Mouse (Mus musculus) lung, postnatal 14 days (tissue): ENCODE results near the gene Grwd1.

ENCODE experiments used
- DNase-seq: peaks from one replicate; pipeline ENCODE4 v3.0.0; 2021

Gene Grwd1

DNA sequence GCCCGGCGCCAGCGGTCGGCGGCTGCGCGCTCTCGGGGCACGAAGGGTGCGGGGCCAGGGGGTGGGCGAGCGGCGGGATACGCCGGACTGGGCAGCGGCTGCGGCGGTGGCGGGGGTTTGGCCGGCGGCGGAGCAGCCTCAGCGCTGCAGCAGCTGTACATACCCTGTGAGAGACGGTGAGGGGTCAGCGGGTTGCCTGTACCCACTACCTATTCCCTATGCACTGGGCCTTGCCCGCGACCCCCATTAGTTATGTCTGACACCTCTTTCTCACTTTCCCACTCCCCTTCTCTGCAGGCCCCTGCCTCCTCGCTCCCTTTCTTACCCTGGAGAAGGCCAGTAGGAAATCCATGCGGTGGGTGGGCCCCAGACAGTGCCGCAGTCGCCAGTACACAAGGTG, 3.2 kb upstream of the Grwd1 start:
- DNase-seq, result no peak

DNA sequence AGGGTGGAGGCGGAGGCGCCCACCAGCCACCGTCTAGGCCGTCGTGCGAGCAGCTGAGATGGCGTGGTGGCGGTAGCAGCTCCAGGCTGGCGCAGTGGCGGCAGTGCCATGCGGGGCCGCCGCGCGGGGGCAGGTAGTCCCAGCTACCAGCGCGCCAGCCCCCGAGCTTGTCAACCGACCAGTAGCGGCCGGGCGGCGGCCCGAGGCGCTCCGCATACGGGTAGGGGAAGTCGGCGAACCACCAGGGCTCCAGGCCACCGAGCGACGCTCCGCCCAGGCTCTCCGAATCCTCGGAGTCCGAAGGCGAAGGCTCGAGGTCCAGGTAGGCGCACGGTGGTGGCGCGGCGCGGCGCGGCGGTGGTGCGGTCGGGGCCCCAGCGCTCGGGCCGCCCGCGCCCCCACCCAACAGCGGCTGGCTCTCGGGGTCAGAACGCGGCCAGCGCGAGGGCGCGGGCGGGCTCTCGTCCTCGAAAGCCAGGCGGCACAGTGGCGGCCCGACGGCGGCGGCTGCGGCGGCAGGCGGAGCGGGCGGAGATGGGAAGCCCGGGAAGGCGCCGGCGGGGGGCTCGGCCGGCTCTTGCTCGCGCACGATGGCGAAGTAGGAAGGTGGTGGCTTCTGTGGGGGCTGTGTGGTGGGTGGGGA, 2.5 kb upstream of the Grwd1 start:
- no peak for DNase-seq

DNA sequence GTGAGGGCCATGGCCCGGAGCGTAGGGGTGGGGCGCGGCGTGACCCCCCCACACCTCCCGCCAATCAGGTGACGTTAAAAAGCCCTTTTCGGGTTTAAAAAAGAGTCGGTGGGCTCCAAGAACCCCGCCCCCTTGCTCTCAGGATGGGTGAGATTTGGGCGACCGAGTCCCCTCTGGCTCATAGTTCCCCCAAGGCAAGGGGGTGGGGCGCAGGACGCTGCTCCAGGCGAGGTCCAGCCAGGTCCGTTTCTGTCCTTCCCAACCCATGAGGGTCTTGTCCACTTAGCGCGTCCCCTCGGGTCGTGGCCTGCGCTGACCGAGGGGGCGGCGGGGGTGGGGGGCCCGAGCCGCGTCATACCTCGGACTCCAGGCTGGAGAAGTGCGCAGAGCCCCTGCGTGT, 1.7 kb upstream of the Grwd1 start:
- no peak for DNase-seq

DNA sequence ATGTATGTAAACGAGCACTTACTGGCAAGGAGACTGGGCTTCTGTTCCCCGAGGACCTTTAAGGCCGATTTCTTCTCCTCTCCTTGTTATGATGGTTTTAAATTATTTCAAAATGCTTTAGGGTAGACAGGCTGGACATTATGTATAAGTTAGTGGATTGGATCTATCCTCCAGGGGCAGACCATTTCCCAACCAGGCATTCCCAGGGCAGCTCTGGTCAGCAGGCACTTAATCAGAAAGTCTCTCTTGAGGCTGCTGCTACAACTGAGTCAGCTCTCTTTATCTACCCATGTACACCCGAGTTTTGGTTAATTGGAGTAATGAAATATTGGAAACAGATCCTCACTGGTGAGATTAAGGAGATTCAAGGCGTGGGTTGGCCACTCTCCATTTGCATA, 383 bp upstream of the Grwd1 start:
- DNase-seq, result no peak

DNA sequence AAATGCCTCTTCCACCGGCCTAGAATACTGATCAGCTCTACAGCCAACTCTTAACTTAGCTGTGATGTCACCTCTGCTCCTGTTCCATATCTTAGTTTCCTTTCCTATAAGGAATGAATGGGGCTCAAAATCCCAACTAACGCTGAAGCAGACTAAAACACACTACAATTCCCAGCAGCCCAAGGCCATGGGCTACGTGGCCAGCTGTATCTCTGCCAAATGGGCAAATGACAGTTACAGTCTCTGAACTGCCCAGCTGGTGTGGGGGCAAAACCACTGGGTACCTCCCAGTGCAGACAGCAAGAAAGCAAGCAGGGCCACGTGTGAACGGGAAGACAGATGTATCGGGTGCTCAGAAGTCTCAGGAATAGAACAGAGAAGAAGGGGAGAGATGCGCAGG, 4.1 kb downstream of the Grwd1 start:
- no peak for DNase-seq

DNA sequence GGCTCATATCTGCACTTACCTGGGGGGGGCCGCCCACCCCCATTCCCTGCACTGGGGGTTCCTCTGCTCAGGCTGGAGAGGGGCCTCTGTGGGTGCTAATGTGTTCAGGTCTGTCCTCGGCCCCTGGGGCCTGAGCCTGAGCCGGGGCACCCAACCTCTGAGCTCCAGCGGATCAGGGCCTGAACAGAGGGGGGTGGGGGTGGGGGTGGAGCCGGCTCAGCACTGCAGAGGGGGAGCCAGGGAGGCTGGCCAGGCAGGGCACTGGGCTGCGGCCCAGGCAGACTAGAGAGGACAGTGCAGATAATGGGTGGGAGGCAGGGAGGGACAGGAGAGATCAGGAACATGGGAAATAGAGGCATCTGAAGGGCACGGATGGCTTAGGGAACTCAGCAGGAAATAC, 6.1 kb downstream of the Grwd1 start, which contains the start of gene Kcnj14:
TSS of gene Kcnj14 (minus strand) at position 185 of the 400 bp plus-strand sequence.
- DNase-seq, result no peak

DNA sequence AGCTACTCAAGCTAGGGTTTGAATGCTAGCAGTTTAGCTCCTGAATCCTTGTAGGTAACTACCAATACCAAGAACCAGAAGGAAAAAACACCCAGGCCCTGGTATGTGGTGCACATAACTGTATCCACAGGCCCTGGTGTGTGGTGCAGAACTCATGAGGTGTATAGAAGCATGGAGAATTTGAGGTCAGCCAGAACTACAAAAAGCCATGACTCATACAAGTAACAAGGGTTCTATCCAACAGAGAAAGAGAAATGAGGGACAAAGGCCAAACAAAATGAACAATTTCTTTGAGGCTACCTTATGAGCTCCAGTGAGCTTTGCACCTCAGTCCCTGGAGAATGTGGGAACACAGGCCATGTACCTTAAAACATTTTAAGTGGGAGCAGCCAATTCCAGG, 9.8 kb downstream of the Grwd1 start:
- DNase-seq, result no peak

DNA sequence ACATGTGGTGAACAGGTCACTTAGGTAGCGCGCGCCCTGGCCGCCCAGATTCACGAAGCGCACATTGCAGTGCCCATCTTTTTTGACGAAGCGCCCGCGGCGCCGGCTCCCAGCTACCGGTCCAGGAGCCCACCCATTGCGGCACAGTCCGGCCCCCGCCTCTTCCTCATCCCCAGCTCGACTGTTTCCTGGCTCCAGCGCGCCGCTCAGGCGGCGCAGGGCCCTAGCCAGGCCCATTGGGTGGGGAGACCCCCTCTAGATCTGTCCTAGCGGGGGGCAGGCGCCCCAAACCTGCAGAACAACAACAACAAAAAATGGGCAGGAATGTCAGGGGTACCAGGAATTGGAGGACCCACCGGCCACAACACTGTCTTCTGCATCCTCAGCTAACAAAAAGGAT, 10.9 kb downstream of the Grwd1 start:
- no peak for DNase-seq

DNA sequence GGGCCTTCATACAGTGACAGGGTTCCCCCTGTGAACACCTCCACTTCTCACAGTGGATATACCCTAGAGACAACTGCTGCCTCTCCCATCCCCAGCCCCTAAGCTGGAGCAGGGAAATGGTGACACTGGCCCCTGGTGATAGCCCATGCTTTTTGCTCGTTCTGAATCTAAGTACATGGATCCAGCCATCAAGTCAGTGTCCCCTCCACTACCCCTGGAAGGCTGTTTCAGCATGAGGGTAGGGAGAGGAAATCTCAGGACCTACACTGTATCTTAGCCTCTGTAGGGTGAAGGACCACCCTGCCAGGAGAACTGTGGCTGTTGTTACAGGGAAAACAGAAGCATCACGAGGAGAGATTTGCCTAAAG, 14.8 kb downstream of the Grwd1 start:
- no peak for DNase-seq

DNA sequence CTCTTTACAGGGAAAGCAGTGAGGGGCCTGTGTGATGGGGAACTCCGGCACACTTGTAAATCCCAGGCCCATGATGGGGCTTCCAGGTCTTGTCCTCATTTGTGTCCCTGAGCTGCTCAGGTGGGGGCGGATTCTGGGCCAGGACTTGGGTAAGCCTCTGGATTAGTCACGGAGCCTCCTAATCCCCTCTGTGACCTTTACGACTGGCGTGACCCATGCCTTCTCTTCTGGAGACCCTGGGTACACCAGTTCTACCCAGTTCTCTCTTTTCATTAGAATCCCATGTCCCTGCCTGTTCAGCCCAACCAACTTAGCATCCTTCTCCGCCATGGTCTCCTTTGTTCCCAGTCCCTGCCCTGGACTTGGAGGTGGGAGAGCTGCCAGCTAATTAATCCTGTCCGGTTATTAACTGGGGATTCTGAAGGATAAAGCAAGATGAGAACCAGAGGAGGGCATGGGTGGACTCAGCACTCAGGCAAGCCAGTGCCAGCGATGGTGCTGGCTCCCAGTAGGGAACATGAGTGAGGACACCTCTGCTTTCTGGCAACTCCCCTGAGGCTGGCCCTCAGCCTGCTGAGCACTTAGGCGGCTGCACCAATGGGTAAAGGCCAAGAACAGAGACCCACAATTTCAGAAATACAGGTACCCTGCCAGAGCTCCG, 15.3 kb downstream of the Grwd1 start:
- no peak for DNase-seq

DNA sequence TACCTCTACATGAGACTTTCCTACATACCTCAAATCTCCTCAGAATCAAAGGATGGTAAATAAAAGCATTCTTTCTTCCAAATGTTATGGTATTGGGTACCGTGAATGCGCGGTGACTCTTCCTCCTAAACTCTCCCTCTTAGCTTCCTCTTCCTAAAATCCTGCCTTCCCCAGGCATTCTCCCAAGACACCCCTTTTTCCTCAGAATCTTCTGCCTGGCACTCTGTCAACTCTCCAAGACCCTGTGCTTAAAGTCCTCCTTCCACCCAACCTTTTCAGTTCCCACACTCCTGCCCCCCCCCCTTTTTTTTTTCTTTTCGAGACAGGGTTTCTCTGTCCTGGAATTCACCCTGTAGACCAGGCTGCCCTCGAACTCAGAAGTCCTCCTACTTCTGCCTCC, 15.9 kb downstream of the Grwd1 start:
- no peak for DNase-seq

DNA sequence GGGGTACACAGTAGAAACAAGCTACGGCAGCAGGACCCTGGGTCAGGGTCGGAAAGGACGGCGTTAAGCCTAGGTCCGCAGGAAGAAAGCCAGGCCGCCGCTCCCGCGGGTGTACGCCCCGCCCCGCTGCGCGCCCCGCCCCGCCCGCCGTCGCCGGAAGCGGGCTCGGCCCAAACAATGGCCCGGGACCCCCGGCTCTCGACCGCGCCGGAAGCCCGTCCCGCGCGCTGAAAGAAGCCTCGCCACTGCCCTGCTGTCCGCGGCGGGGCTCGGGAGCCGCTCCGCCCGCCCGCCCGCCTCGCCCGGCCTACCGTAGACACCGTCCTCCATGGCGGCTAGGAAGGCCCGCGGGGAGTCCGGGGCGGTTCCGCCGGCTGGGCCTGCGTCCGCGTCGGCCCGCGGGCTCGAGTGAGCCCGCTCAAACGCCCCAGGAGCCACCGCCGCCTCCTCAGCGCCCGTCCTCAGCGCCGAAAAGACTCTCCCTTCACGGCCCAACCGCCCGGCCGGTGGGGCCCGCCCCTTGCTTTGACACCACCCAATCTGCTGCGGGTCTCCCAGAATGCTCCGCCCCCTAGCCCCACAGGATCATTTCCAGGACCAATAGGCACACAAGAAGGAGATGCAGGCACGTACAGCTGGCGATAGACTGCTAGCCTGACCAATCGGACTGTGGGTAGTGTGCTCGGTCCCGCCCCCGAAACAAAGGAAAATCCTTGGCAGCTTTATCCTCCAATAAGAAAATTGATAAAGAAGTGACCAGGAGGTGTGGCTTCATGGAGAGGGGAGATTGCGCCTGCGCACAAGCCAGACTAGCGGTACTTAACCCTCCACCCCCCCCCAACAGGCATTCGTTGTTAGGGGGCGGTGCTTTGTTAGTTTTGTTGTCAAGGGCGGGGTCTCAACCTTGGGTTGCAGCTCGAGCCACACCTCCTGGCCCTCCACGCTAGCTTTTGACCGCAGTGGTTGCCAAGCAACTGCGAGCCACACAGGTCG, 16.7 kb downstream of the Grwd1 start, which contains the start of gene Cyth2:
TSS of gene Cyth2 (minus strand) at position 795 of the 993 bp plus-strand sequence.
- DNase-seq, result peak; percentile 100

DNA sequence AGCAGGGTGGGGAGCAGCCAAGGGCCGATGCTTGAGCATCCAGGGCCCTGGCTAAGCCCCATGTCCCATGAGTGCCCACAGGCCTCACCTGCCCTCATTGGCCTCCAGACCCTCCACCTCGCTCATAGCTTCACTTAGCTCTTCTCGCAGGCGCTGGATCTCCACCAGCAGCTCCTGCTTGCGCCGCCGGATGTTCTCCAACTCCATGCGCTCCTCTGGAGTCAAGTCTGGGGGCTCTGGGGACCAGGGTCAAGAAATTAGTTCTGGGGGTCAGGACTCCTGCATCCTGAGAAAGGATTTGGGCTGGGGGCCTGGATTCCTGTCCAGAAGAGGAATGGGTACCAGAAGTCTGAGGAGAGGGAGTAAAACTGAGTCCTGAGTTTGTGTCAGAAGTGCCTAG, 17.8 kb downstream of the Grwd1 start:
- DNase-seq, result no peak

DNA sequence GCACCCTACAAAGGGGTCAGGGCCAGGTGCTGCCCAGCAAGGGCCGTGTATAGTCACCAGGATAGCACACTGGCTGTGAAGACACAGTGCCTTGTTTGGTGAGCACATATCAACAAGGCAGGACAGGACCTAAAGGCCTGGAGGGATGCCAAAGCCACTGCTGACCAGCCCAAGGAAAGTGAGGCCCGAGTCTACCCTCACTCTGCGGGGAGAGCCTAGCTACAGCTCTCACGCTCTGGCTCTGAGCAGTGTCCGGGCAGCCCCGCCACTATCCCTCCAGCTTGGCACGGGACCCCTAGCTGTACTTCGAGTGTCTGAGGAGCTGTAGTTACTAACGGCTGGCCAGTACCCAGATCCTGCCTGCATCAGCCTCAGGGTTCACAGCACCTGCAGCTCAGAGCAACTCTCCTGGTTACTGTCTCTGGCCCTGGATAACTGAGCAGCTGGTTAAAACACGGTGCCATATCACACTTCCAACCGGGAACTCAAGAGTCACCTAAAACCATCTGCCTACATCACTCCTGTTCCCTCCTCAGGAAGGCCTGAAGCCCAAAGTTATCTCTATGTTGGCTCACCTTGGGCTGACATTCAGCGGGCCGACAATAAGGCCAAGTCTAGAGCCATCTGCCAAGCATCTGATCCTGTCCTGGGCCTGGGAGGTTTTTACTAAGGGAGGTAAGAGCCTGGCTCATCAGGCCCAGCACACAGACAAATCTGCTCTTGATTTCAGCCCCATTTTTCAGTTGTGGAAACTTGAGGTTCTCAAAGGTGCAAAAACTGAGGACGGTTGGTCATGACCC, 21.3 kb downstream of the Grwd1 start:
- no peak for DNase-seq

DNA sequence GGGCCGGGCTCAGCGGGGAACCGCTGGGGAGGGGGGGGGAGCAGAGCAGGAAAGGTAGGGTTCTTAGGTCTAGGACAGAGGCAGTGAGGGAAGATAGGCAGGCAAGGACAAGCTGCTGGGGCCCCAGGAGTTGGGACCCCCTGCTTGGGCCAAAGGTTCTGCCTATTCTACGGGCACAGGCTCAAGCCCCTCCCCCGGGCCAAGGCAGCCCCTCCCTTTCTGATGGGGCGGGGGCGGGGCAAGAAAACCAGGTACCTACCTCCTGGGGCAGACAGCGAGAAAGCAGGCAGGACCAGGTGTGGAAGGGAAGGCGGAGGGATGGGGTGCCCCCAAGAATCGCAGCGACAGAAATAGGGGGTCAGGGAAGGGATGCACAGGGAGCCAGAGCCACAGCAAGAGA, 22.3 kb downstream of the Grwd1 start:
- no peak for DNase-seq

DNA sequence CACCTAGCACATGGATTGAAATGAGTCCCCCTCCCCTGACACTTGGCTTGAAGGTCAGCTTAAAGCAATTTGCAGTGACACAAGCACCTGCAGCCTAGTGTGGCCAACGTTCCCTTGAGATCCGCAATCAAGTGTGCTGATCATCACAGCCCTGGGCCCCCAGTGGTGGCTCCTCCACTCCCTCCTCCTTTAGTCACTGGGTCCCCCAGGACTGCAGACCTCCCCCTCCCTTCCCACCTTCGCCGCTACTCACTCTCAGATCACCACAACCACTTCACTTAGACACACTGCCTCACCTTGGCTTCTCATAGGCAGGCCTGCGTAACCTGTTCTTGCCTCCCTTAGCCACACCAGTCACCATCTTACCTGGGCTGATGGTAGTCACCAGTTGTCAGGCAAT, 24.8 kb downstream of the Grwd1 start:
- no peak for DNase-seq

DNA sequence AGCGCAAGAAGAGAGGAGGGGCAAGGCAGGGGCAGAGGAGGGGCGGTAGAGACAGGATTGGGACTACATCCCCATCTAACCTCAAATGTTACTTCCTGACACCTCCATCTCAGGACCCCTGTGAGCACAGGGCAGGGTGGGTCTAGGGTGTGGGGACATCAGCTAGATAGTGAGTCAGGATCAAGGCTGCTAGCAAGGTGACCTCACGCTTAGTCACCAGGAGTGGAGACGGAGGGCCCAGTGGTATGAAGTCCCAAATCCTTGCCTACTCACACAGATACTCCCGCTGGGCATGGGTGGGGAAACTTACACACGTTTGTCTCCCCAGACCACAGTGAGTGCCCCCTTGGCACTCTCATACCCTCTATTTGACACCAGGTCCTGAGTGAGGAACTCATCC, 28.2 kb downstream of the Grwd1 start:
- no peak for DNase-seq

DNA sequence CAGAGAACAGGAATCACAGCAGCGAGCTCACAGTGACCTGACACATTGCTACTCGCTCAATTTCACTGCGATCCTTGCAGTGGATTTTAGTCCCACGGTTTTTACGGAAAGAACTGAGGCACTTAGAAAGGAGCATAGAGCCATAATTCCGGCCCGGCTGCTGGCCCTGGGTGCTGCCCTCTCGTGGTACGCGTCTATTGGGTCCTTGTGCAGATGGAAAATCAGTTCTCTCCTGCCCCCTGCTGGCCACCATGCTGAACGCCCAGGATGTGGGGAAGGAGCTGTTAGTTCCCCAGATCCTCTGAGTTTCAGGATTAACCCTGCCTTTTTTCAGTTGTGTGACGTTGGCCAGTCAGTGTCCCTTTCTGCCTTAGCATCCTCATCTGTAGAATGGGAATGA, 29.4 kb downstream of the Grwd1 start:
- peak; percentile 97 for DNase-seq

DNA sequence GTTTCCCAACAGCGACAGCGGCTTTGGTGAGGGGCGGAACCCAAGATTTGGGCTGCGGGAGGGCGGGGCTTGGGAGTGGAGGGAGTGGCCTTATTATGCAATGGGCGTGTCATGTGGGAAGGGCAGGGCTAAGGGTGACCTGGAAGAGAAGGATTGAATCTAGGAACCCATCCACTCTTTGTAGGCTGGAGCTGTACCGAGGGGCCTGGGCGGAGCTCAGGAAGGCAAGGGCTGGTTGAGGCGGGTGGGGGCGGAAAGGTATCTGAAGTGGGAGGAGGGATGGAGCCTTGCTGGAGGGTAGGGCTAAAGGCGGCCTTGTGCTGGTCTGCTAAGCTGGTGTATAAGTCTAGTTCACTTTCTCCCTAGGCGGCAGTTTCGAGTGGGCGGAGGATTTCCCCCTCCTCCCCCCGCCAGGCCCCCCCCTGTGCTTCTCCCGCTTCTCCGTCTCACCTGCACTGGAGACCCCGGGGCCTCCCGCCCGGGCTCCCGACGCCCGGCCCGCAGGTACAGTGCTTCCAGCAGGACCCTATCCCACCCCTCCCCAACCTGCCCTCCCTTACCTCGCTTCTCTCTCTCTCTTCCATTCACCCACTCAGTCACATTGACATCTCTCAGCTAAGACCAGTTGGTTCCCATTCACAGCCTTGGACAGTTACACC, 30.1 kb downstream of the Grwd1 start:
- DNase-seq, result peak; percentile 45

DNA sequence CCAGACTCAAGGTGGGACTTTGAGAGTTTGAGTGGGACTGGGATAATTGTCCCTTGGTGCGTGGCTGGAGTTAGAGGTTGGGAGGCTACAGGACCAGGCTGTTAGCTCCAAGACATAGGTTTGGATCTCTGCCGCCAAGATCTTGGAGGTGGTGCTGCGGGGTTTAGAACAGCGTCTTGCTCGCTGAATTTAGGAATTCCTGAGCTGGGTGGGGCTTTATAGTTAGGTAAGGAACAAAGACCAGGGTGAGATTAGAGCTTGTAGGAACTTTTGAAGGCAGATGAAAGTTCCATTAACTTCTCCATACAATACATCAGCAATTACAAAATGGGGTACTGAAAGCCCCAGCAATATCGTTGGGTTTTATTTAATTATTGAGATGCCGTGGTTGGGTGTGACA, 30.7 kb downstream of the Grwd1 start:
- DNase-seq, result no peak

DNA sequence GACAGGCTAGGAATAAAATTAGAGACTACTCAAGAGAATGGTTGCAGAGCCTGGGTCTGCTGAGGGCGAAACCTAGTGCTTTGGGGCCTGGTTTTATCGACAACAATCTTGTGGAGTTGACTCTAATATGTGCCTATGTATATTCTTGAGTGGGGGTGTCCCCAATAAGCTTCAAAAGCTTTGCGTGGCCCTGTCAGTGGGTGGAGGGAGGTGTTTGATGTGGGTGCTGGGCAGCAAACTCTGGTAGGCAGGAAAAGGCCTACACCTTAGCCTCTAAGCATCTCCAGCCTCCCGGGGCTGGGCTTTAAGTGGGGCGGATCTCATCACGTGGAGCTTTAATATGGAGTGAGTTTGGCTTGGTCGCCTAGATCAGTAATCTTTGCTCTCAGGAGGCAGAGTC, 31.8 kb downstream of the Grwd1 start:
- no peak for DNase-seq

DNA sequence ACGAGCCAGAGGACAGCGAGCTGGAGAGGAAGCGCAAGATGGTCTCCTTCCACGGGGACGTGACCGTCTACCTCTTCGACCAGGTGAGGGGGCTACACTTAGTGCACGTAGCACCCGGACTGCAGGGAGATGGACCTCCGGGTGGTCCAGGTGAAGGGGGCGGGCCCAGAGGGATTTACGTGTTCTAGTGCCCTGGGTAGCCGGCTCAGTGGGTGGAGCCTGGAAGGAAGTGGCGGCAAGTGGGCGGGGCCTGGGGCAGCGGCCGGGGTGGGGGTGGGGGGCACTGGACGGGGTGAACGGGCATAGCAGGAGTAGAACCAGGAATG, 32.3 kb downstream of the Grwd1 start:
- DNase-seq, result peak; percentile 51
